Mouse (Mus musculus) forebrain, embryonic 14.5 days (tissue): ENCODE measurements around the gene Sigirr. TPM values are rescaled to one million over a fixed set of nuclear protein-coding genes. Genes with fewer than 3 reads are reported as not detected.

ENCODE experiments used
- ATAC-seq: fragments of 200-750 bp; cut with Nextera tagmentation; 2 replicates; pipeline ENCODE4 v1.8.0; 2017; ENCODE audit warnings: mild to moderate bottlenecking, moderate library complexity
- DNase-seq: peaks from one replicate; pipeline ENCODE4 v3.0.0-alpha.2; 2015; ENCODE audit warnings: low spot score
- H3K27ac ChIP-seq: fragments of 300-500 bp; sonication (generic); 2 replicates; pipeline ENCODE4 v1.5.1; 2014; ENCODE audit warnings: low read depth, mild to moderate bottlenecking, control low read depth, low read length, moderate library complexity
- H3K27me3 ChIP-seq: fragments of 300-500 bp; sonication (generic); replicated peaks from 2 replicates; pipeline ENCODE4 v1.6.1; 2014; ENCODE audit warnings: low read length, control low read depth, mixed read lengths; ENCODE audit not compliant: control insufficient read depth, insufficient read depth
- H3K36me3 ChIP-seq: fragments of 300-500 bp; sonication (generic); 2 replicates; pipeline ENCODE4 v1.6.1; 2014; ENCODE audit warnings: low read length, control low read depth; ENCODE audit not compliant: control insufficient read depth, insufficient read depth
- H3K4me1 ChIP-seq: fragments of 300-500 bp; sonication (generic); 2 replicates; pipeline ENCODE4 v1.6.1; 2014; ENCODE audit warnings: antibody characterized with exemption, low read length, control low read depth; ENCODE audit not compliant: control insufficient read depth, insufficient read depth
- H3K4me2 ChIP-seq: fragments of 300-500 bp; sonication (generic); 2 replicates; pipeline ENCODE4 v1.6.1; 2014; ENCODE audit warnings: mild to moderate bottlenecking, control low read depth, low read length
- H3K4me3 ChIP-seq: fragments of 300-500 bp; sonication (generic); 2 replicates; pipeline ENCODE4 v1.5.1; 2014; ENCODE audit warnings: low read depth, low read length, control low read depth
- H3K9ac ChIP-seq: fragments of 300-500 bp; sonication (generic); 2 replicates; pipeline ENCODE4 v1.6.1; 2014; ENCODE audit warnings: mild to moderate bottlenecking, low read length, control low read depth, moderate library complexity
- H3K9me3 ChIP-seq: fragments of 300-500 bp; sonication (generic); replicated peaks from 2 replicates; pipeline ENCODE4 v1.6.1; 2016; ENCODE audit warnings: low read length, control low read depth, mixed read lengths; ENCODE audit not compliant: control insufficient read depth
- WGBS: fragments of 180-500 bp; shearing (Covaris S2); extraction: QIAGEN DNeasy Blood & Tissue Kit; methylation state at CpG from one replicate; pipeline ENCODE4 v1.1.7; 2014; 5-methylcytosine and 5-hydroxymethylcytosine counted together
- polyA plus RNA-seq: library from polyadenylated mRNA; unstranded; fragments of >200 nt; fragmentation: Nextera tagmentation; extraction: Ambion mirVana; gene quantifications from 2 replicates; pipeline ENCODE4 v1.2.1, GENCODE M21; 2014

Gene Sigirr
- polyA plus RNA-seq, 1 experiment from 2014 or later = 2.5 TPM

DNA sequence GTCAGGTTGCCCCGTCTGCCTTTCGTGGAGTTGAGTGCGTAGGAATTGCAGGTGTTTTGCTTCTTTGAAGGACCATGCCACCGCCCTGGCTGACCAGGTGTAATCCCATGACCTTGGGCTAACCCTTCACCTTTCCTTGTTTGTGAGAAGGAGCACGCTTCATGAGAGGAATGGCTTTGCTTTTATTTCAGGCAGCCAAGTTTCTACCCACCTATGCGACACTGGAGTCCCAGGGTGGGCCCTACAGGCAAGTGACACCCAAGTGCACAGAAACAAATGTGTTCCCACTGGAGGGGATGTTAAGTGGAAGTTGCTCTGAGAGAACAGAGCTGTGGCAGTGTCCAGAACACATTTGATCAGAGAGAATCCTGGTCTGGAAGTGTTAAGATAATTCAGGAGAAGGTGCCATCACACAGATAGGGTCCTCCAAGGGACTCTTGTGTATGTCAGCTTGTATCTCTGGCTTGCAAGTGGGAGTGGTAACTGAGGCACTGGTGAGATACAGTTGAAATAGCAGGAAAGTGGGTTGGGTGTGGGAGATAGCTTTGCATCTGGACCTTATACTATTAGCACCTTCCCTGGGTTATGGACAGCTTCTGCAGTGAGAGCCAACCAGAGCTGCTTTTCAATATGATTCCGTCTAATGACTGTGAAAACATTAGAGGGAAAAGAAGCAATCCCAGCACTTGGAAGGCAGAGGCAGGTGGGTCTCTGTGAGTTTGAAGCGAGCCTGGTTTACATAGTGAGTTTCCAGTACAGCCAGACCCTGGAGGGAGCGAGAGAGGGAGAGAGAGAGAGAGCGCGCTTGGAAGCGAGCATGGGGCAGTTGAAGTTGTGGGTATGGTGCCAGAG is 31.8 kb upstream of the Sigirr start:
- no peaks in the 10 kb centered on the region for H3K9me3 ChIP-seq
- peak overlapping the region; percentile 85 for H3K4me3 ChIP-seq
- peaks cover 22% of the 10 kb centered on the region for H3K36me3 ChIP-seq
- H3K4me2 ChIP-seq = peak overlapping the region; percentile 88
- no peaks in the 10 kb centered on the region for H3K27me3 ChIP-seq
- 61% methylated on average over 12 of the region's 12 CpGs for WGBS
- DNase-seq (no peak), ATAC-seq (no peak)
- H3K9ac ChIP-seq = peak overlapping the region; percentile 96
- peaks cover 9% of the 10 kb centered on the region for H3K4me1 ChIP-seq
- no peak overlapping the region for H3K27ac ChIP-seq

DNA sequence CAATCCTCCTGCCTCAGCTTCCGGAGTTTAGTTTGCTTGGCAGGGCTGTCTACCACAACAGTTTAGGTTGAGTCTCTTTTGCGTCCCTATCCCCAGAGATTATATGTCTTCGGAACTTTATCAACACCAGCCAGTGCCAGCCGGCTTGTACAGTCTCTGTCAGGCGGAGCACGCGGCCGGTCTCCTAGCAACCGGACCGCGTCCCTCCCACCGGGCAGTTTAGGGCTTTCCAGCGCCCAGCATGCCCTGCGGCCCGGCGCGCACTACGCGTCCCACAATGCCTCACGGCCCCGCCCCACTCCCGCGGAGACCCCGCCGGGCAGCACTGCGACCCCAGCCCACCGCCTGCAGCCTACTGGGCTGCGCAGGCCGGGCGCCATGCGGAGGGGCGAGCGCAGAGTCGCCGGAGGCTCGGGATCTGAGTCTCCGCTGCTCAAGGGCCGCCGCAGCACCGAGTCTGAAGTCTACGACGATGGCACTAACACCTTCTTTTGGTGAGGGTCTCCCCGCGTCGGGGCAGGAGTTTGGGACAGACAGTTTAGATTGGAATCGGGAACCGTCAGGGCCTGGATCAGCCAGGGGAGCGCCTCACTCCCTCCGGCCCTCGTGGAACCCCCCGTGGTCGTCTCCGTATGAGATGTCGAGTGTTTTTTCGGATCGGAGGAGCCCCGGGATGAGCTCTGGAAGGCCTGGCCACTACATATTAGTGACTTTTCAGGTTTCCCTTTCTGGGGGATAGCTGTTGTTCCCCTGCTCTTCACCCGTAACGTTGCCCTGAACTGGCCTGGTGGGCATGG is 30.9 kb upstream of the Sigirr start:
- Histone ChIP-seq H3K4me3 (peak overlapping the region; percentile 85), H3K4me1 (peaks cover 9% of the 10 kb centered on the region), H3K27me3 (no peaks in the 10 kb centered on the region), H3K9ac (peak overlapping the region; percentile 96), H3K4me2 (peak overlapping the region; percentile 88), H3K27ac (peak overlapping the region; percentile 58; the same call in 1 of the 2 replicates), H3K36me3 (peaks cover 13% of the 10 kb centered on the region), H3K9me3 (no peaks in the 10 kb centered on the region)
- WGBS = under 1% methylated on average over 59 of the region's 59 CpGs
- DNase-seq = peak; percentile 97
- ATAC-seq = peak; percentile 100

DNA sequence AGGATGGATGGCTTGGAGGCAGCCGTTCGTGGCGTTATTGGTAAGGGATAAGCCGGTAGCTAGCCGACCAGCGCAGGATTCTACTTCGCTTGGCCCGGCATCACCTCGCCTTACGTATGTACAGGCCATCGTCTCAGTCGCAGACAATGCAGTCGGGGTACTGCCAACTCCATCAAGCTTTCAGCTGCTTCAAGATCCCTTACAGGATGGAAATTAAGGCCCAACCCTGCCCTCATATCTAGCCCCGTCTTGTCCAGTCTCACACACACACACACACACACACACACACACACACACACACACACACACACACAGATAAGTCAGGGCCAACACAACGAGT is 23.1 kb upstream of the Sigirr start:
- H3K9ac ChIP-seq = peak overlapping the region; percentile 72
- no peaks in the 10 kb centered on the region for H3K9me3 ChIP-seq
- no peak for ATAC-seq
- peak overlapping the region; percentile 59 for H3K4me2 ChIP-seq
- no peaks in the 10 kb centered on the region for H3K36me3 ChIP-seq
- no peak for DNase-seq
- H3K27me3 ChIP-seq = no peaks in the 10 kb centered on the region
- peak overlapping the region; percentile 46 for H3K4me3 ChIP-seq
- WGBS = 3% methylated on average over 15 of the region's 15 CpGs
- no peaks in the 10 kb centered on the region for H3K4me1 ChIP-seq
- H3K27ac ChIP-seq = peak overlapping the region; percentile 74

DNA sequence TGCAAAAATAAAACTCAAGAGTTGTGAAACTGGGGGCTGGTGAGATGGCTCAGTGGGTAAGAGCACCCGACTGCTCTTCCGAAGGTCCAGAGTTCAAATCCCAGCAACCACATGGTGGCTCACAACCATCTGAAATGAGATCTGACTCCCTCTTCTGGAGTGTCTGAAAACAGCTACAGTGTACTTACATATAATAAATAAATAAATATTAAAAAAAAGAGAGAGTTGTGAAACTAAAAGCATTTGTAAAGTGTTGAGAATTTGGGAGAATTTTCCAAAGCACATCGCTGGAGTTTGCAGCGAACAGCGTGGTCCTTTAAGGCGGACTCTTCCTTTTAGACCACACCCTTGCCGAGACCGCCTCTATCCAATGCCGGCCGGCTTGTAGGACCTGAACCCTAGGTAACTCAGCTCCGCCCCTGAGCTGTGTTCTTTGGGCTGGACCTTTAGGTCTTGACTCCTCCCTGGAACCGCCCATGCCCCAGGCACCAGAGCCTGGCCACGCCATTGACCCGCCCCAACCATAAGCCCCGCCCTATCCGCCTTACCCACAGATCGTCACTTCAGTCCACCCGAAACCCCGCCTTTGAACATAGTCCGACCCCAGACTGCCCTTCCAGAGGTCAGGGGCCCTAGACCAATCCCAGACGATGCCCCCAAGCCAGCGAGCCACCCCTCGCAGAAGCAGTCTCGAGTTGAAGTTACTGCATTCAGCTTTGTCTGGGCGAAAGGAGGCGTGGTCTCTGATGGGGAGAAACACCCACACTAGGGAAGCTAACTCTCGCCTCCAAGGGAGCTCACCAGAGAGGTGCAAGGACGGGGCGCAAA is 22.5 kb upstream of the Sigirr start:
- Histone ChIP-seq H3K36me3 (no peaks in the 10 kb centered on the region), H3K9ac (peak overlapping the region; percentile 72), H3K27ac (peak overlapping the region; percentile 74), H3K4me3 (peak overlapping the region; percentile 46), H3K27me3 (no peaks in the 10 kb centered on the region), H3K4me1 (no peaks in the 10 kb centered on the region), H3K9me3 (no peaks in the 10 kb centered on the region), H3K4me2 (peak overlapping the region; percentile 59)
- 2% methylated on average over 29 of the region's 29 CpGs for WGBS
- ATAC-seq = peak; percentile 96
- peak; percentile 91 for DNase-seq

- H3K4me2 ChIP-seq = peak within 1 kb of the TSS; percentile 59
- peak within 1 kb of the TSS; percentile 72 for H3K9ac ChIP-seq
- DNase-seq (peak; percentile 14), ATAC-seq (no peak)
- H3K9me3 ChIP-seq = no peaks in the 10 kb centered on the region
- peak within 1 kb of the TSS; percentile 74 for H3K27ac ChIP-seq
- no peaks in the 10 kb centered on the region for H3K36me3 ChIP-seq
- no peaks in the 10 kb centered on the region for H3K4me1 ChIP-seq
- H3K4me3 ChIP-seq = peak within 1 kb of the TSS; percentile 46
- no peaks in the 10 kb centered on the region for H3K27me3 ChIP-seq
- 59% methylated on average over 14 of the region's 14 CpGs for WGBS
These were observed 21.9 kb upstream of the Sigirr start, which contains the start of gene Ptdss2 for GRCm38 (mm10) chr7:141122245-141122644. Gene Ptdss2, plus strand, starts transcription at chr7:141122382.

- H3K4me3 ChIP-seq = no peak overlapping the region
- H3K4me1 ChIP-seq = no peaks in the 10 kb centered on the region
- H3K27ac ChIP-seq = no peak overlapping the region
- no peaks in the 10 kb centered on the region for H3K36me3 ChIP-seq
- H3K27me3 ChIP-seq = no peaks in the 10 kb centered on the region
- no peak overlapping the region for H3K9ac ChIP-seq
- no peaks in the 10 kb centered on the region for H3K9me3 ChIP-seq
- H3K4me2 ChIP-seq = no peak overlapping the region
- DNase-seq (no peak), ATAC-seq (no peak)
- WGBS = 80% methylated on average over 5 of the region's 5 CpGs
These were observed 20.7 kb upstream of the Sigirr start for GRCm38 (mm10) chr7:141121051-141121531.

- no peaks in the 10 kb centered on the region for H3K4me1 ChIP-seq
- no peak overlapping the region for H3K9ac ChIP-seq
- ATAC-seq = no peak
- no peaks in the 10 kb centered on the region for H3K27me3 ChIP-seq
- 89% methylated on average over 3 of the region's 3 CpGs for WGBS
- H3K4me3 ChIP-seq = no peak overlapping the region
- no peak for DNase-seq
- no peak overlapping the region for H3K4me2 ChIP-seq
- no peaks in the 10 kb centered on the region for H3K9me3 ChIP-seq
- no peaks in the 10 kb centered on the region for H3K36me3 ChIP-seq
- no peak overlapping the region for H3K27ac ChIP-seq
These were observed 20.2 kb upstream of the Sigirr start for GRCm38 (mm10) chr7:141120605-141121004.

- Histone ChIP-seq H3K9ac (no peak overlapping the region), H3K27me3 (no peaks in the 10 kb centered on the region)
- ATAC-seq = no peak
These were observed 19.1 kb upstream of the Sigirr start for GRCm38 (mm10) chr7:141119487-141119886.

More at GRCm38 (mm10) chr7:141119487-141119886, 19.1 kb upstream of the Sigirr start:
- Histone ChIP-seq H3K36me3 (no peaks in the 10 kb centered on the region), H3K27ac (no peak overlapping the region), H3K4me3 (no peak overlapping the region), H3K4me1 (no peaks in the 10 kb centered on the region), H3K4me2 (no peak overlapping the region), H3K9me3 (no peaks in the 10 kb centered on the region)
- 67% methylated on average over 3 of the region's 3 CpGs for WGBS
- DNase-seq = peak; percentile 17
